Comparison of ENCODE assay signal across 8 mouse cellular contexts in the genomic region with DNA sequence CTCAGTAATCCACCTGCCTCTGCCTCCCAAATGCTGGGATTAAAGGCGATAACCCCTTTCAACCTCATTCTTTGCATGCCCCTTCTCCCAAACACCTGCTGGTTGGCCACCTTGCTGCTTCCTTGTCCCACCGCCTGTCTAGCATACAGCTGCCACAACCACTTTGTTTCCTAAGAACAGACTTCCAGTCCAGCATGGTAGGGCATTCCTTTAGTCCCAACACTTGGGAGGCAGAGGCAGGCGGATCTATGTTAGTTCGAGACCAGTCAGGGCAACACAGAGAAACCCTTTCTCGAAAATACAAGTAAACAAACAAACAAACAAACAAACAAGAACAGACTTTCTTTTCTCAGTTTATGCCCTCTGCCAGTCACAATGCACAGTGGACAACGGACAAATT. TPM values are rescaled to one million over a fixed set of nuclear protein-coding genes. Genes with fewer than 3 reads are reported as not detected.
DNase-seq lines count a peak whose midpoint lies in the region; ATAC-seq and TF ChIP-seq lines count a peak whose summit lies in the region.

No protein-coding gene starts in this region.

- H3K27ac ChIP-seq in kidney, postnatal 0 days, result no peak overlapping the region
- H3K27ac ChIP-seq in embryonic facial prominence, embryonic 10.5 days (replicated peaks), result peak overlapping the region; percentile 99
- H3K27ac ChIP-seq in hindbrain, embryonic 14.5 days, result no peak overlapping the region
- H3K27ac ChIP-seq in midbrain, embryonic 16.5 days (ENCODE audit: low read length), result no peak overlapping the region; the same call in 1 of the 2 replicates

- peak overlapping the region; percentile 99 for H3K9ac ChIP-seq in kidney, postnatal 0 days (ENCODE audit: low read depth, low read length)
- peak overlapping the region; percentile 46 for H3K9ac ChIP-seq in hindbrain, embryonic 14.5 days
- peak overlapping the region; percentile 59 for H3K9ac ChIP-seq in midbrain, embryonic 16.5 days (ENCODE audit: low read depth, low read length)

- TF ChIP-seq CTCF in kidney, postnatal 0 days (IDR thresholded peaks at IDR 0.05; ENCODE audit: low read depth), result no peak

- peak overlapping the region; percentile 96 for H3K4me2 ChIP-seq in kidney, postnatal 0 days (ENCODE audit: low read length)
- H3K4me2 ChIP-seq in hindbrain, embryonic 14.5 days (replicated peaks), result peak overlapping the region; percentile 95
- peak overlapping the region; percentile 100 for H3K4me2 ChIP-seq in midbrain, embryonic 16.5 days (ENCODE audit: low read length)

- no peaks in the 10 kb centered on the region for H3K27me3 ChIP-seq in kidney, postnatal 0 days (ENCODE audit: insufficient read depth, low read length)
- H3K27me3 ChIP-seq in embryonic facial prominence, embryonic 10.5 days (replicated peaks; ENCODE audit: low read depth, poor library complexity, severe bottlenecking), result peaks cover 18% of the 10 kb centered on the region; the same call in 1 of the 2 replicates
- H3K27me3 ChIP-seq in hindbrain, embryonic 14.5 days (ENCODE audit: control insufficient read depth, insufficient read depth, low read length), result peaks cover 13% of the 10 kb centered on the region
- H3K27me3 ChIP-seq in midbrain, embryonic 16.5 days (ENCODE audit: control insufficient read depth, insufficient read depth, low read depth, low read length), result peaks cover 10% of the 10 kb centered on the region; the same call in 1 of the 2 replicates

- 41% methylated on average over 6 of the region's 6 CpGs for WGBS in kidney, postnatal 0 days
- WGBS in embryonic facial prominence, embryonic 10.5 days, result 38% methylated on average over 6 of the region's 6 CpGs
- 43% methylated on average over 6 of the region's 6 CpGs for WGBS in hindbrain, embryonic 14.5 days
- 46% methylated on average over 6 of the region's 6 CpGs for WGBS in midbrain, embryonic 16.5 days

- H3K4me3 ChIP-seq in kidney, postnatal 0 days (replicated peaks; ENCODE audit: low read depth, low read length), result peak overlapping the region; percentile 97
- H3K4me3 ChIP-seq in embryonic facial prominence, embryonic 10.5 days, result peak overlapping the region; percentile 79
- H3K4me3 ChIP-seq in hindbrain, embryonic 14.5 days (replicated peaks; ENCODE audit: low read length), result peak overlapping the region; percentile 83
- H3K4me3 ChIP-seq in midbrain, embryonic 16.5 days (ENCODE audit: low read depth, low read length), result peak overlapping the region; percentile 97

- no peak for DNase-seq in kidney, postnatal 0 days (ENCODE audit: low spot score)
- no peak for DNase-seq in kidney, postnatal 36 days
- DNase-seq in embryonic facial prominence, embryonic 10.5 days (ENCODE audit: low spot score), result no peak
- no peak for DNase-seq in hindbrain, embryonic 14.5 days (ENCODE audit: low spot score)
- no peak for DNase-seq in right cerebral cortex, postnatal 4 days
- no peak for DNase-seq in frontal cortex, postnatal 25 days (ENCODE audit: low spot score in 2 of 2)
- no peak for DNase-seq in right cerebral cortex, adult 18-20 months

- H3K36me3 ChIP-seq in kidney, postnatal 0 days (ENCODE audit: insufficient read depth, low read length), result no peaks in the 10 kb centered on the region
- 0 out of 2 replicates have a peak, but pooled peaks cover 2% of the 10 kb centered on the region for H3K36me3 ChIP-seq in embryonic facial prominence, embryonic 10.5 days (replicated peaks)
- H3K36me3 ChIP-seq in hindbrain, embryonic 14.5 days (replicated peaks; ENCODE audit: control insufficient read depth, insufficient read depth), result no peaks in the 10 kb centered on the region
- H3K36me3 ChIP-seq in midbrain, embryonic 16.5 days (ENCODE audit: control insufficient read depth, insufficient read depth, low read length), result no peaks in the 10 kb centered on the region

- H3K4me1 ChIP-seq in kidney, postnatal 0 days (replicated peaks; ENCODE audit: insufficient read depth, low read length), result peaks cover 24% of the 10 kb centered on the region
- H3K4me1 ChIP-seq in embryonic facial prominence, embryonic 10.5 days, result peaks cover 32% of the 10 kb centered on the region
- H3K4me1 ChIP-seq in hindbrain, embryonic 14.5 days (replicated peaks; ENCODE audit: control insufficient read depth, insufficient read depth, low read length), result peaks cover 28% of the 10 kb centered on the region
- H3K4me1 ChIP-seq in midbrain, embryonic 16.5 days (ENCODE audit: control insufficient read depth, insufficient read depth, low read length), result peaks cover 34% of the 10 kb centered on the region

- ATAC-seq in kidney, postnatal 0 days (replicated peaks; ENCODE audit: low FRiP score, low read depth), result no peak
- no peak for ATAC-seq in hindbrain, embryonic 14.5 days (ENCODE audit: low FRiP score)
- peak; percentile 7 for ATAC-seq in midbrain, embryonic 16.5 days

- H3K9me3 ChIP-seq in kidney, postnatal 0 days (replicated peaks; ENCODE audit: low read length), result no peaks in the 10 kb centered on the region
- no peaks in the 10 kb centered on the region for H3K9me3 ChIP-seq in embryonic facial prominence, embryonic 10.5 days
- no peaks in the 10 kb centered on the region for H3K9me3 ChIP-seq in hindbrain, embryonic 14.5 days (ENCODE audit: control insufficient read depth, low read length)
- no peaks in the 10 kb centered on the region for H3K9me3 ChIP-seq in midbrain, embryonic 16.5 days (replicated peaks; ENCODE audit: control insufficient read depth, low read length, poor library complexity, severe bottlenecking)

RNA-seq across cellular contexts. Expression of gene Pcgf3, which starts 0.6 kb away (rescaled TPM):
- 12.4 and 12.5 TPM in 2 replicates for polyA plus RNA-seq in kidney, postnatal 0 days (2015; fragmentation: Nextera tagmentation; extraction: Ambion mirVana)
- polyA plus RNA-seq in embryonic facial prominence, embryonic 10.5 days (2016; fragmentation: Nextera tagmentation; extraction: Ambion mirVana), result 23.3 and 23.8 TPM in 2 replicates
- 31.2 and 33.4 TPM in 2 replicates for polyA plus RNA-seq in hindbrain, embryonic 14.5 days (2014; fragmentation: Nextera tagmentation; extraction: Ambion mirVana)
- 25.7 and 27.5 TPM in 2 replicates for polyA plus RNA-seq in midbrain, embryonic 16.5 days (2015; fragmentation: Nextera tagmentation; extraction: Ambion mirVana)

RNA-seq across cellular contexts. Expression of gene Mfsd7a, which starts 11.8 kb away (rescaled TPM):
- 0.34 and 0.56 TPM in 2 replicates for polyA plus RNA-seq in kidney, postnatal 0 days (2015; fragmentation: Nextera tagmentation; extraction: Ambion mirVana)
- 0.11 and 0.15 TPM in 2 replicates for polyA plus RNA-seq in embryonic facial prominence, embryonic 10.5 days (2016; fragmentation: Nextera tagmentation; extraction: Ambion mirVana)
- polyA plus RNA-seq in hindbrain, embryonic 14.5 days (2014; fragmentation: Nextera tagmentation; extraction: Ambion mirVana), result 0.08 TPM in 1 of 2 replicates, not detected in the other
- 0.14 and 0.21 TPM in 2 replicates for polyA plus RNA-seq in midbrain, embryonic 16.5 days (2015; fragmentation: Nextera tagmentation; extraction: Ambion mirVana)

RNA-seq across cellular contexts. Expression of gene Atp5k, which starts 26.2 kb away (rescaled TPM):
- polyA plus RNA-seq in kidney, postnatal 0 days (2015; fragmentation: Nextera tagmentation; extraction: Ambion mirVana), result 745 and 753 TPM in 2 replicates
- 378 and 386 TPM in 2 replicates for polyA plus RNA-seq in embryonic facial prominence, embryonic 10.5 days (2016; fragmentation: Nextera tagmentation; extraction: Ambion mirVana)
- polyA plus RNA-seq in hindbrain, embryonic 14.5 days (2014; fragmentation: Nextera tagmentation; extraction: Ambion mirVana), result 425 and 497 TPM in 2 replicates
- 350 and 353 TPM in 2 replicates for polyA plus RNA-seq in midbrain, embryonic 16.5 days (2015; fragmentation: Nextera tagmentation; extraction: Ambion mirVana)

Comparison
In these comparisons a context has a peak if more than half of its experiments do, and no peak if none do; other contexts are left out.
1. H3K9ac ChIP-seq: peak in every context shown above with its lines; median percentile 99 in kidney, postnatal 0 days; 59 in midbrain, embryonic 16.5 days; 46 in hindbrain, embryonic 14.5 days.